Mouse (Mus musculus) forebrain, embryonic 12.5 days (tissue): ENCODE measurements around the gene C1rb. TPM values are rescaled to one million over a fixed set of nuclear protein-coding genes. Genes with fewer than 3 reads are reported as not detected.
"Not testable (repeated sequence)": the region's sequence is repeated elsewhere in the genome, so short reads cannot be mapped to it uniquely, and the experiment has no call there.

Experiments
- ATAC-seq: fragments of 200-750 bp; cut with Nextera tagmentation; 2 replicates; pipeline ENCODE4 v1.8.0; 2017; ENCODE audit warnings: moderate TSS enrichment; ENCODE audit not compliant: low FRiP score
- H3K27ac ChIP-seq: fragments of 300-500 bp; sonication (generic); 2 replicates; pipeline ENCODE4 v1.5.1; 2016; ENCODE audit warnings: mild to moderate bottlenecking
- H3K27me3 ChIP-seq: fragments of 300-500 bp; sonication (generic); 2 replicates; pipeline ENCODE4 v1.6.1; 2016; ENCODE audit warnings: mild to moderate bottlenecking
- H3K36me3 ChIP-seq: fragments of 300-500 bp; sonication (generic); replicated peaks from 2 replicates; pipeline ENCODE4 v1.6.1; 2016; ENCODE audit warnings: mild to moderate bottlenecking
- H3K4me1 ChIP-seq: fragments of 300-500 bp; sonication (generic); 2 replicates; pipeline ENCODE4 v1.6.1; 2016
- H3K4me2 ChIP-seq: fragments of 300-500 bp; sonication (generic); 2 replicates; pipeline ENCODE4 v1.6.1; 2016; ENCODE audit warnings: mild to moderate bottlenecking, moderate library complexity
- H3K4me3 ChIP-seq: fragments of 300-500 bp; sonication (generic); replicated peaks from 2 replicates; pipeline ENCODE4 v1.5.1; 2016; ENCODE audit warnings: mild to moderate bottlenecking
- H3K9ac ChIP-seq: fragments of 300-500 bp; sonication (generic); 2 replicates; pipeline ENCODE4 v1.6.1; 2016; ENCODE audit warnings: mild to moderate bottlenecking
- H3K9me3 ChIP-seq: fragments of 300-500 bp; sonication (generic); 2 replicates; pipeline ENCODE4 v1.6.1; 2016
- WGBS: fragments of 180-500 bp; shearing (Covaris S2); methylation state at CpG from one replicate; pipeline ENCODE4 v1.1.7; 2016; 5-methylcytosine and 5-hydroxymethylcytosine counted together
- polyA plus RNA-seq: library from polyadenylated mRNA; unstranded; fragments of >200 nt; fragmentation: Nextera tagmentation; extraction: Ambion mirVana; gene quantifications from 2 replicates; pipeline ENCODE4 v1.2.1, GENCODE M21; 2016

Gene C1rb
- polyA plus RNA-seq, 1 experiment from 2014 or later, result not detected

- H3K36me3 ChIP-seq, H3K9me3 ChIP-seq, H3K4me3 ChIP-seq, H3K27ac ChIP-seq, H3K9ac ChIP-seq, H3K4me1 ChIP-seq, H3K4me2 ChIP-seq, ATAC-seq, H3K27me3 ChIP-seq: not testable (repeated sequence)
- 54% methylated on average over 1 of the region's 1 CpGs for WGBS
Measured at GRCm38 (mm10) chr6:124626184-124626583, 56.1 kb downstream of the C1rb start.

- Histone ChIP-seq H3K36me3 (no peaks in the 10 kb centered on the region), H3K4me3 (no peak overlapping the region), H3K27me3 (no peaks in the 10 kb centered on the region), H3K9me3 (no peaks in the 10 kb centered on the region), H3K9ac (no peak overlapping the region), H3K4me1 (no peaks in the 10 kb centered on the region), H3K4me2 (no peak overlapping the region), H3K27ac (no peak overlapping the region)
- WGBS, result 88% methylated on average over 4 of the region's 4 CpGs
- no peak for ATAC-seq
Measured at GRCm38 (mm10) chr6:124630763-124631162, 60.7 kb downstream of the C1rb start.

Other genes starting within 250 kb of the C1rb start
- 65.9 and 66.0 TPM in 2 replicates for gene Pex5, start 155.2 kb upstream of the C1rb start, polyA plus RNA-seq
- 25.9 and 27.3 TPM in 2 replicates for gene Clstn3, start 105.5 kb upstream of the C1rb start, polyA plus RNA-seq
- 0.10 TPM in 1 of 2 replicates, not detected in the other for gene C1rl, start 77.2 kb upstream of the C1rb start, polyA plus RNA-seq
- 0.14 and 0.19 TPM in 2 replicates for gene C1ra, start 57.9 kb upstream of the C1rb start, polyA plus RNA-seq
- gene C1s1, start 27.9 kb upstream of the C1rb start, polyA plus RNA-seq, result 0.18 and 0.28 TPM in 2 replicates
- 0.08 TPM in 2 replicates for gene C1s2, start 65.8 kb downstream of the C1rb start, polyA plus RNA-seq
- 28.1 and 35.0 TPM in 2 replicates for gene Lpcat3, start 92.7 kb downstream of the C1rb start, polyA plus RNA-seq
- gene Emg1, start 141.9 kb downstream of the C1rb start, polyA plus RNA-seq, result 194 and 199 TPM in 2 replicates
- 330 and 338 TPM in 2 replicates for gene Phb2, start 142.0 kb downstream of the C1rb start, polyA plus RNA-seq
- 5.4 and 6.1 TPM in 2 replicates for gene Ptpn6, start 168.4 kb downstream of the C1rb start, polyA plus RNA-seq
- gene Grcc10, start 171.1 kb downstream of the C1rb start, polyA plus RNA-seq, result 550 and 568 TPM in 2 replicates
- gene Gm45234, start 185.7 kb downstream of the C1rb start, polyA plus RNA-seq, result not detected in 2 replicates
- 17.6 and 19.2 TPM in 2 replicates for gene Atn1, start 186.2 kb downstream of the C1rb start, polyA plus RNA-seq
- 10.5 and 10.6 TPM in 2 replicates for gene Eno2, start 199.4 kb downstream of the C1rb start, polyA plus RNA-seq
- gene Lrrc23, start 209.4 kb downstream of the C1rb start, polyA plus RNA-seq, result 3.3 and 4.0 TPM in 2 replicates
- 4.5 and 7.7 TPM in 2 replicates for gene Spsb2, start 238.4 kb downstream of the C1rb start, polyA plus RNA-seq
- gene Tpi1, start 244.0 kb downstream of the C1rb start, polyA plus RNA-seq, result 559 and 592 TPM in 2 replicates